Mouse (Mus musculus): ENCODE results near the gene Simc1.

Gene Simc1

GRCm38 (mm10) chr13:54548036-54548435 lies 44.5 kb downstream of the Simc1 start:
- DNase-seq (ENCODE audit: low spot score) = no peak

GRCm38 (mm10) chr13:54556176-54556575 lies 52.6 kb downstream of the Simc1 start:
- DNase-seq (ENCODE audit: low spot score) = no peak

DNA sequence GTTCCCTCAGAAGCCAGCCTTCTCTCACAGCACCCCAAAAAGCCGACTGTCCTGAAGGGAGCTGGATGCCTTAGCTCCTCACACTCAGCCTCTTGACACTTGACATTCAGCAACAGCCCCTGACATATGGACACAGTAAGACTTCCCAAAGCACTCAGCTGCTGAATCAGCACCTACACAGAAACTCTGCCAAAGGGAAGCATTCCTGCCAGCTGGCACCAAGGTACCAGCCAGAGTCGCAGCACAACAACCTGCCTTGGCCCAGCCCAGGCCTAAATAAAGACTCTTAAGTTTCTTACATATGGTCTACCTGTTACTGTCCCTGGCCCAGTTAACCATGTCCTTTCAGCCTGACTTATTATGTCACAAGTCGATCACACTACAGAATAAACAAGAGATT lies 53.2 kb downstream of the Simc1 start:
- DNase-seq (ENCODE audit: low spot score) = no peak

DNA sequence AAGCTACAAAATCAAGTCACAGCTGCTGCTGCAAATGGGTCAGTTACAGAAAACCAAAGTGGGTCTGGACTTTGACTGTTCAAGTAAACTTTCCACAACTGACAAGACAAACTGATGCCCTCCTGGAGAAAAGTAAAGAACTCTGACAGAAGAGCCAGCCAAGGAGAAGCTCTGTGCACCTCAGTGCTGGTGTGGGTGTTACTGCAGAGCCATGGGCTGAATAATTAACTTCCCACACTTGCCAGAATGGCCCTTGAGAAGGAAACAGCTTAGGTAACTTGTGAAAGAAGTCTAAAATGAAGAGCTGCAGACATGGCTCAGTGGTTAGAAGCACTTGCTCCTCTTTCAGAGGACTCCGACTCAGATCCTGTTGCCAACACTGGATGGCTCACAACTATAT lies 54.1 kb downstream of the Simc1 start:
- DNase-seq (ENCODE audit: low spot score) = no peak

- no peak for DNase-seq (ENCODE audit: low spot score)
Observed at GRCm38 (mm10) chr13:54559656-54560055, 56.1 kb downstream of the Simc1 start.

- DNase-seq (ENCODE audit: low spot score) = no peak
Observed at GRCm38 (mm10) chr13:54560608-54561007, 57.0 kb downstream of the Simc1 start.

- DNase-seq (ENCODE audit: low spot score) = no peak
Observed at GRCm38 (mm10) chr13:54562562-54562961, 59.0 kb downstream of the Simc1 start.

DNA sequence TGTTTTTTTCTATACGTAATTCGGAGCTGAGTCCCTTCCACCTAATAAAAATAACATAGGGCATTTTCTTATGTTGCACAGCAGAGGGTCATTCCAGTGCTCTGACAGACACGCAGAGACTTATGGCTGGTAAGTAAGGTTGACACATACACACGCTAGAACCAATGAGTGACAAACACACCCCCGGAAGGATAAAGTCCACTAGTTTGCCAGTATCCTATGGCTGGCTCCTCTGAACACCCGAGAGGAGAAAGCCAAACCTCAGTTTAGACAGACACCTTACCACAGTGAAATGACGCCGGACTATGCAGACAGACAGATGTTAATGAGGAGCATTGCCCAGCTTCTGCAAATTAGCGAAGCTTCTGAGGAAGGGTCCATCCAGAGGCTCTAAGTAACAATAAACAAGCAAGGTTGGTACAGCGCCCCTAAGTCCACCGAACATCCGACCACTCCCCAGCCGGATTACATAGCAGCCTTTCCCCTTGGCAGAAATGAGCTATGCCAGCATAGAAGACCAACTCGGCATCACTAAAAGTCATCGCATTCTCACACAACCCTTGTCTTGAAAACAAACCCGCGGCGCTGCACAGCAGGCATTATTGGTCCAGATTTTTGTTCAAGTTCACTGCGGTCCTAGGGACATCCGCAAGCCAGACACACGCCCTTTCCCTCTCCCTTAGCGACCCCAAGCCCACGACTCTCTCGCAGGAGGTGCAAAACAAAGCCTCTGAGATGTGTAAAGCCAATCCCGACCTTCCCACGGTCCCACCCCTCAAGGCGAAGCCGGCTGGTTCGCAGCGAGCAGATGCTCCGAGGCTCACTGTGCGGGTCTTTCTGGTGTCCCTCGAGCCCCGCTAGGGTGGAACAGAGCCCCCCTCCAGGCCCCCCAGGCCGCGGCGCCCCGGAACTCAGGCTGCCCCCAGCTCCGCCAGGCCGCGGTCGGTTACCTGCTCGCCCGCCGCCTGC lies 60.9 kb downstream of the Simc1 start:
- DNase-seq (ENCODE audit: low spot score) = no peak

DNA sequence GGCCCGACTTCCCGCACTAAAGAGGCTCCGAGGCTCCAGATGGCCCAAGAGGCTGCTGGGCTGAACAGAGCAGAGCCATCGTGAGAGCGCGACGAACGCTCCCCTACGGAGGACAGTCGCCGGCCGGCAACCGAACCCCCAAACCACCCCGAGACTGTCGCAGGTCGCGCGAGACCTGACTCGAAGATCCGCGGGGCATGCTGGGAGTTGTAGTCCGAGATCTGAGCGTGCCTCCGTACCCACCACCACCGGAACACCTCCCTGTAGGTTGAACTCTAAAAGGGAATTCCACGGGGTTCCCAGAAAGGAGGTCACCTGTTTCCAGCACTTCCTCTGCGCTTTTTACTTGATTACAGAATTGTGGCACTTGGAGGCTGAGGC lies 61.6 kb downstream of the Simc1 start, which contains the start of gene 4833439L19Rik:
4833439L19Rik (minus strand) TSS at position 235 of the 381 bp plus-strand sequence.
- DNase-seq (ENCODE audit: low spot score) = peak; percentile 86

GRCm38 (mm10) chr13:54565594-54566345 lies 62.2 kb downstream of the Simc1 start:
- no peak for DNase-seq (ENCODE audit: low spot score)

GRCm38 (mm10) chr13:54568380-54568779 lies 64.8 kb downstream of the Simc1 start:
- no peak for DNase-seq (ENCODE audit: low spot score)

DNA sequence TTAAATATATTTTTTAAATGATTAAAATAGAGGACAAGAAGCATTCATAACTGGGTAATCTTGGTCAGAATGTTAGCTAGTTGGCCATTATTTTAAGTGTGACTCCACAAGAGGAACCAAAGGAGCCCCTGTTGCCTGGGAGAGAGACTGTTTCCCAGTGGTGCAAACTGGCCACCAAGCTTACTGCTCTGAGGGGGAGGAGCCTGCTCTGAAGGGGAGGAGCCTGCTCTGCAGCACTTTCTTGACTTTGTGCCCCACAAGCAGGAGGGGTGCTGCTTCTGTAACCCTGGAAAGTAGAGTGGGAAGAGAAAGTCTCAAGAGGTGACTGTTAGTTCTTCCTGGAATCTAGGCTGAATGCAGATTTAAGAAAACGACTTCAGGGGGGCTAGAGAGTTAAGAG lies 65.7 kb downstream of the Simc1 start:
- DNase-seq (ENCODE audit: low spot score) = no peak

- DNase-seq (ENCODE audit: low spot score) = no peak
Observed at GRCm38 (mm10) chr13:54570736-54571135, 67.2 kb downstream of the Simc1 start.

GRCm38 (mm10) chr13:54571637-54572036 lies 68.1 kb downstream of the Simc1 start:
- no peak for DNase-seq (ENCODE audit: low spot score)

GRCm38 (mm10) chr13:54572621-54573020 lies 69.0 kb downstream of the Simc1 start:
- no peak for DNase-seq (ENCODE audit: low spot score)

DNA sequence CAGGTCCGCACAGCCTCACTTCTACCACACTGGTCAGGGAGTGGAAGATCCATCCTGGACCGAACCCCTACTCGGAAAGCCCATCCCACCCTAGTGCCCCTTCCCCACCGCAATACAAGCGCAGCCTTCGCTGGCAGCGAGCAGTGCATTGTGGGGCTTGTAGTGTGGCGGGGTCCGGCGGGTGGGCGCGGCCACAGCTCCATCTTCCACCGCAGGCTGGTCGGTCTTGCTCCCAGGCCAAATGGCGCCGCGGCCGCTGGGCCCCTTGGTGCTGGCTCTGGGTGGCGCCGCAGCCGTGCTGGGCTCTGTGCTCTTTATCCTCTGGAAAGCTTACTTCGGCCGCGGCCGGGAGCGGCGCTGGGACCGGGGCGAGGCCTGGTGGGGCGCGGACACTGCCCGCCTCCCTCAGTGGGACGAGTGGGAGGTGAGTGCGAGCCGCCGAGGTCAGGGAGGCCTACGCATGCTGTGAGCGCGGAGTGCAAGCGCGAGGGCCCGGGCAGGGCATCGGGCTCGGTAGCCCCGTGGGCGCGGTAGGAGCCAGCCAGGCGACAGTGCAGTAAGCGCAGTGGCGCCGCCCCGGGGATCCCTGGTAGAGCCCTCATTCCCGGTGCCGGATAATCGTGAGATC lies 71.4 kb downstream of the Simc1 start, which contains the start of gene Arl10:
Arl10 (plus strand) TSS at position 162 of the 628 bp plus-strand sequence.
- DNase-seq (ENCODE audit: low spot score) = peak; percentile 41

DNA sequence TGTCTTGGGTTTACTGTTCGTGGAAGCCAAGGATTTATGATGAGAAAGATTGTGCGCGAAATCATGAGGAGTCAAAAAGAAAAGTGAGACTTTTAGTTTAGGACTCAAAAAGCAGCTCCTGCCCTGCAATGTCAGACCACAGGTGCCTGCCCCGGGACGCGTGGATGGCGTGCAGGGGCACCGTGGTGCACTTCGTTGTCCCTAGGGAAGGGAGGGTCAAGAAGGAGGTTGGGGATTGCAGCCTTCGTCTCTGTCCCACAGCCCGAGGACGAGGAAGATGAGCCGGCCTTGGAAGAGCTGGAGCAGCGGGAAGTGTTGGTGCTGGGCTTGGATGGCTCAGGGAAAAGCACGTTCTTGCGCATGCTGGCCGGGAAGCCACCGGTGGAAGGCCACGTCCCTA lies 71.9 kb downstream of the Simc1 start:
- DNase-seq (ENCODE audit: low spot score) = no peak

- DNase-seq (ENCODE audit: low spot score) = no peak
Observed at GRCm38 (mm10) chr13:54577652-54578507, 74.3 kb downstream of the Simc1 start.

DNA sequence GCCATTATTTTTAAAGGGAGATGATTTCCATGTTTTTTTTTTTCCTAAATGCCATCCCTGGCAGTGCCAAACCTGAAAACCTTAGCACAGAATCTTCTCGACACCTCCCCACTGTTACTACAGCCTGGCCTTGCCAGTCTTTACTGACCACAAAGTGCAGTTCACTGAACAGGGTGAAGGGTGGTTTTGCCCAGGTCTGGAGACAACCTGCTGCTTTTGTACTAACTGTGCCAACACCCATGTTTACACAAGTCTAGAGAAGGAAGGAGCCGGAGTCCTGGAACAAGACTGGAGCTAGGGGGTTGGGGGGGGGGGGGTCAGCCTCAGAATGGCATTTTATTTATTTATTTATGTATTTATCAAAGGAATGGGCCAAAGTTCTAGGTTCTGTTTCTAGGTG lies 77.8 kb downstream of the Simc1 start:
- no peak for DNase-seq (ENCODE audit: low spot score)

GRCm38 (mm10) chr13:54582126-54582525 lies 78.5 kb downstream of the Simc1 start:
- DNase-seq (ENCODE audit: low spot score) = no peak

DNA sequence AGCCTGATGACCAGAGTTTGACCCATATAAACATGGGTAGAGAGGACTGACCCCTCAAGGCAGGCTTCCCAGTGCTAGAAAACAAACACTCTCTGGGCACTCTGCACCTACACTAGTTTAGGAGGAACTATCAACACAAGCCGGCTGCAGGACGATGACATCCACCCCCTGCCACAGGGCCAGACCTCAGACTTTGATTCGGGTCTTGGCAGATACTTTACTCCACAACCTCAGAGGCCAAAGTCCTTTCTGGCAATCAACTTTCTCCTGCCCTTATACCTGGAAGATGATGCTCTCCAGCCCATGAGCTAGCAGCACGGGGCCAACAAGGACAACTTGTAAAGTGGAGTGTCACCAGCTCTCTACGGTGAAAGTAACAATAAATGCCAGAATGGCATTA lies 79.3 kb downstream of the Simc1 start:
- DNase-seq (ENCODE audit: low spot score) = no peak
